Comparison of ENCODE assay signal across 17 mouse cellular contexts in genomic region chr12:79780745-79781144, GRCm38 (mm10).
DNase-seq lines count a peak whose midpoint lies in the region; ATAC-seq and TF ChIP-seq lines count a peak whose summit lies in the region.
"Had no signal": no experiment of that assay in that cellular context is flagged by ENCODE, and none has a peak within 500 bp of the region (broad histone marks: within the 10 kb centered on the region; RNA-seq: fewer than 3 reads in every experiment).

No protein-coding gene starts in this region.

- intact Hi-C loops in heart, postnatal 25 days (cut with DNase I) = no loop called here

- no peak for TF ChIP-seq CTCF in liver, adult 2 months (IDR thresholded peaks at IDR 0.05; ENCODE audit: low read depth, low read length)

- no peaks in the 10 kb centered on the region for H3K79me2 ChIP-seq in liver, adult 2 months (ENCODE audit: control insufficient read depth, insufficient read depth, low read length)

- H3K4me1 ChIP-seq in heart, embryonic 11.5 days (ENCODE audit: control insufficient read depth, insufficient read depth, low read length) = no peaks in the 10 kb centered on the region; the same call in 1 of the 2 replicates
- no peaks in the 10 kb centered on the region; the same call in 1 of the 2 replicates for H3K4me1 ChIP-seq in liver, adult 2 months (ENCODE audit: control insufficient read depth, insufficient read depth, low read length)
- no peaks in the 10 kb centered on the region for H3K4me1 ChIP-seq in liver, embryonic 11.5 days (replicated peaks; ENCODE audit: control insufficient read depth, insufficient read depth, low read length)
- peaks cover 16% of the 10 kb centered on the region for H3K4me1 ChIP-seq in embryonic facial prominence, embryonic 14.5 days (ENCODE audit: control insufficient read depth, insufficient read depth, low read length)
- H3K4me1 ChIP-seq: liver, embryonic 12.5 days; neural tube, embryonic 12.5 days had no signal

- no peaks in the 10 kb centered on the region for H3K36me3 ChIP-seq in heart, embryonic 11.5 days (ENCODE audit: control insufficient read depth, insufficient read depth, low read length)
- H3K36me3 ChIP-seq in liver, adult 2 months (ENCODE audit: control insufficient read depth, insufficient read depth, low read length) = no peaks in the 10 kb centered on the region
- no peaks in the 10 kb centered on the region for H3K36me3 ChIP-seq in liver, embryonic 11.5 days (ENCODE audit: control insufficient read depth, insufficient read depth, low read length)
- H3K36me3 ChIP-seq in embryonic facial prominence, embryonic 14.5 days (ENCODE audit: control insufficient read depth, insufficient read depth, low read length) = no peaks in the 10 kb centered on the region
- H3K36me3 ChIP-seq: neural tube, embryonic 12.5 days had no signal

- no peaks in the 10 kb centered on the region for H3K27me3 ChIP-seq in heart, embryonic 11.5 days (ENCODE audit: control insufficient read depth, insufficient read depth, low read length)
- H3K27me3 ChIP-seq in liver, adult 2 months (ENCODE audit: control insufficient read depth, insufficient read depth, low read length) = no peaks in the 10 kb centered on the region
- no peaks in the 10 kb centered on the region for H3K27me3 ChIP-seq in liver, embryonic 11.5 days (replicated peaks; ENCODE audit: control insufficient read depth, insufficient read depth, low read length)
- H3K27me3 ChIP-seq in embryonic facial prominence, embryonic 14.5 days (replicated peaks; ENCODE audit: control insufficient read depth, insufficient read depth, low read length) = no peaks in the 10 kb centered on the region
- H3K27me3 ChIP-seq: neural tube, embryonic 12.5 days had no signal

- H3K9me3 ChIP-seq in heart, embryonic 11.5 days (replicated peaks; ENCODE audit: control insufficient read depth, low read length) = peaks cover 3% of the 10 kb centered on the region; the same call in 1 of the 2 replicates
- 0 out of 2 replicates have a peak, but pooled peaks cover 3% of the 10 kb centered on the region for H3K9me3 ChIP-seq in liver, embryonic 11.5 days (ENCODE audit: control insufficient read depth, low read length)
- 0 out of 2 replicates have a peak, but pooled peaks cover 4% of the 10 kb centered on the region for H3K9me3 ChIP-seq in embryonic facial prominence, embryonic 14.5 days (ENCODE audit: control insufficient read depth, low read length)

- H3K9ac ChIP-seq in heart, embryonic 11.5 days (ENCODE audit: low read depth, low read length) = no peak overlapping the region
- no peak overlapping the region for H3K9ac ChIP-seq in liver, adult 2 months (ENCODE audit: low read depth, low read length)
- no peak overlapping the region for H3K9ac ChIP-seq in liver, embryonic 11.5 days (ENCODE audit: low read depth, low read length)
- H3K9ac ChIP-seq in embryonic facial prominence, embryonic 14.5 days (ENCODE audit: low read depth, low read length) = no peak overlapping the region
- H3K9ac ChIP-seq: liver, embryonic 12.5 days; neural tube, embryonic 12.5 days had no signal

- peak overlapping the region; percentile 47; the same call in 1 of the 2 replicates for H3K27ac ChIP-seq in heart, embryonic 11.5 days (ENCODE audit: low read depth, low read length)
- peak overlapping the region; percentile 66 for H3K27ac ChIP-seq in liver, adult 2 months (replicated peaks; ENCODE audit: insufficient read depth, low read depth, low read length)
- no peak overlapping the region for H3K27ac ChIP-seq in liver, embryonic 11.5 days (ENCODE audit: low read depth, low read length)
- peak overlapping the region; percentile 0 for H3K27ac ChIP-seq in embryonic facial prominence, embryonic 14.5 days (replicated peaks; ENCODE audit: low read depth, low read length)
- H3K27ac ChIP-seq: hindbrain, postnatal 0 days; liver, embryonic 12.5 days; neural tube, embryonic 12.5 days had no signal

- DNase-seq in heart, postnatal 25 days (ENCODE audit: low spot score) = no peak
- DNase-seq in liver, adult 2 months (ENCODE audit: extremely low read depth, low read depth, low spot score) = no peak
- no peak for DNase-seq in liver, embryonic 11.5 days (ENCODE audit: low spot score)
- peak; percentile 66 for DNase-seq in embryonic facial prominence, embryonic 14.5 days (ENCODE audit: low spot score)
- DNase-seq in kidney, postnatal 14 days = peak; percentile 52
- no peak for DNase-seq in right cerebral cortex, postnatal 4 days
- DNase-seq: adrenal gland, postnatal 25 days; cerebellum, postnatal 36 days; gastrocnemius, postnatal 36 days; lung, postnatal 4 days; midbrain, embryonic 14.5 days; right cerebral cortex, adult 18-20 months had no signal

- no peak overlapping the region for H3K4me3 ChIP-seq in heart, embryonic 11.5 days (ENCODE audit: low read depth, low read length)
- H3K4me3 ChIP-seq in liver, adult 2 months (ENCODE audit: insufficient read depth, low read depth, low read length) = no peak overlapping the region
- no peak overlapping the region for H3K4me3 ChIP-seq in liver, embryonic 11.5 days (ENCODE audit: low read depth, low read length)
- H3K4me3 ChIP-seq in embryonic facial prominence, embryonic 14.5 days (ENCODE audit: low read depth, low read length) = no peak overlapping the region
- H3K4me3 ChIP-seq: liver, embryonic 12.5 days; neural tube, embryonic 12.5 days had no signal

- no peak for TF ChIP-seq POLR2A in liver, adult 2 months (IDR thresholded peaks at IDR 0.05; ENCODE audit: extremely low read depth, insufficient read depth, low read length)

- H3K4me2 ChIP-seq in heart, embryonic 11.5 days = no peak overlapping the region
- no peak overlapping the region for H3K4me2 ChIP-seq in liver, embryonic 11.5 days
- no peak overlapping the region for H3K4me2 ChIP-seq in embryonic facial prominence, embryonic 14.5 days (ENCODE audit: low read depth, low read length)
- H3K4me2 ChIP-seq: liver, embryonic 12.5 days; neural tube, embryonic 12.5 days had no signal

- no peak for ATAC-seq in heart, embryonic 11.5 days (replicated peaks; ENCODE audit: insufficient number of reproducible peaks, low FRiP score, low TSS enrichment)
- ATAC-seq in liver, embryonic 11.5 days (replicated peaks; ENCODE audit: low FRiP score) = no peak
- ATAC-seq in embryonic facial prominence, embryonic 14.5 days (ENCODE audit: low read depth) = no peak
- ATAC-seq: forebrain, embryonic 16.5 days; hindbrain, postnatal 0 days; liver, embryonic 12.5 days had no signal

- 62% methylated on average over 2 of the region's 2 CpGs for WGBS in heart, embryonic 11.5 days (ENCODE audit: insufficient replicate concordance)
- 85% methylated on average over 2 of the region's 2 CpGs for WGBS in liver, adult 2 months
- WGBS in liver, embryonic 11.5 days = 62% methylated on average over 2 of the region's 2 CpGs
- WGBS in embryonic facial prominence, embryonic 14.5 days = 47% methylated on average over 2 of the region's 2 CpGs

Comparison
In these comparisons a context has a peak if more than half of its experiments do, and no peak if none do; other contexts are left out.
1. DNase-seq: peak in embryonic facial prominence, embryonic 14.5 days (single experiment) and kidney, postnatal 14 days (single experiment); none in heart, postnatal 25 days (single experiment), liver, adult 2 months (single experiment), liver, embryonic 11.5 days (single experiment) and right cerebral cortex, postnatal 4 days (single experiment).